ENCODE assay signal across 14 mouse cellular contexts in the genomic region with DNA sequence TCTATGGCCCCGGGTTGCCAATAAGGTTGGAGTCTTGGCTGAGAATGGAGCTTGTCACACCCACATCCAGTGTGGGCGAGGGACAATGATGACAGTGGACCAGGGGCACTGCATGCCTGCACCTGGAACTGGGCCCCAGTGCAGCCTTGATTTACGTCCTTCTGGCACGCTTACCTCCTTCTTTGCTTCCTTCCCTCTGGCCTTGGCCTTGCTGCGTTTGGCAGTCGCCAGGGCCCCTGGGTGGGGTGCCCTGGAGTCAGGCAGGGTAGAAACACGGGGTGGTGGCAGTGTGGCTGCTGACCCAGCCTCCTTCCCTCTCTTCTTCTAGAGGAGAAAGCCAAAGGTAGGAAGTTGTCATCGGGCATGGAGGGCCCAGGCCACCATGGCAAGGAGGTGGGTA. TPM values are rescaled to one million over a fixed set of nuclear protein-coding genes. Genes with fewer than 3 reads are reported as not detected.
"Had no signal": no experiment of that assay in that cellular context is flagged by ENCODE, and none has a peak within 500 bp of the region (broad histone marks: within the 10 kb centered on the region; RNA-seq: fewer than 3 reads in every experiment).

No protein-coding gene starts in this region.

- ATAC-seq: midbrain, embryonic 16.5 days had no signal

- H3K4me3 ChIP-seq: layer of hippocampus, adult 2 months; limb, embryonic 13.5 days; midbrain, embryonic 12.5 days had no signal

- H3K9me3 ChIP-seq: limb, embryonic 13.5 days; midbrain, embryonic 12.5 days had no signal

- H3K9ac ChIP-seq: limb, embryonic 13.5 days; liver, embryonic 14.5 days; midbrain, embryonic 12.5 days had no signal

- H3K27me3 ChIP-seq: limb, embryonic 13.5 days; midbrain, embryonic 12.5 days had no signal

- H3K4me2 ChIP-seq: limb, embryonic 13.5 days; midbrain, embryonic 12.5 days had no signal

- H3K27ac ChIP-seq: layer of hippocampus, adult 2 months; limb, embryonic 13.5 days; liver, embryonic 14.5 days; midbrain, embryonic 12.5 days; stomach, postnatal 0 days had no signal

- H3K4me1 ChIP-seq: limb, embryonic 13.5 days; midbrain, embryonic 12.5 days had no signal

- DNase-seq: kidney, postnatal 10 days; kidney, postnatal 4 days; left cerebral cortex, postnatal 4 days; lung, adult 18-20 months; right cerebral cortex, adult 18-20 months; thymus, postnatal 14 days had no signal

RNA-seq across cellular contexts. Expression of a gene that starts 47.6 kb away (rescaled TPM):
- total RNA-seq: liver, adult 2 months; megakaryocyte-erythroid progenitor cell, adult 5-6 weeks had no signal
